Mouse (Mus musculus) c-Kit-positive CD71-positive TER-119-positive erythroid progenitor cells, embryonic 14.5 days (primary cell): ENCODE measurements at regions not wholly inside any gene's neighbourhood (a gene's known extent, or its start where the extent isn't known, plus 50 kb on each side); places are given as distances from the start of the nearest gene placed in this dataset.

Source experiments
- DNase-seq: peaks from one replicate; pipeline ENCODE4 v3.0.0-alpha.2; 2013; ENCODE audit warnings: low spot score

GRCm38 (mm10) chr4:56686141-56686540, 53.7 kb upstream of the Gm26657 start:
- DNase-seq: no peak

DNA sequence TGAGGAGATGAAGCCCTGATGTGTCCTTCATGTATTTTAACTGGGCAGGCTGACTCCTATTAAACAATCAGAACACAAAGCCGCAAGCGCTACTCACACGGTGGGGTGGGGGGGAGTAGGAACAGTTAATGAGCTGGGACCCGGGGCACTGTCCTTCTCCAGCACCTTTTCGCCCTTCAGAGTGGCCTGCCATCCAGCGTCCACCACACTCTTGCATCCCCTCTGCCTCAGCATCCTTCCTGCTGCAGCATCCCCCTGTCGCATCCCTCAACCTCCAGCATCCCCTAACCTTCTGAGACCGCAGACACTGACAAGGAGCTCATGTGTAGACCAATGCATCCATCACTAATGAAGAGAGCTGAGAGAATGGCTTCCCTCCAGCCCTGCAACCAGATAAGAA, 54.2 kb upstream of the Gm26657 start:
- DNase-seq: no peak

DNA sequence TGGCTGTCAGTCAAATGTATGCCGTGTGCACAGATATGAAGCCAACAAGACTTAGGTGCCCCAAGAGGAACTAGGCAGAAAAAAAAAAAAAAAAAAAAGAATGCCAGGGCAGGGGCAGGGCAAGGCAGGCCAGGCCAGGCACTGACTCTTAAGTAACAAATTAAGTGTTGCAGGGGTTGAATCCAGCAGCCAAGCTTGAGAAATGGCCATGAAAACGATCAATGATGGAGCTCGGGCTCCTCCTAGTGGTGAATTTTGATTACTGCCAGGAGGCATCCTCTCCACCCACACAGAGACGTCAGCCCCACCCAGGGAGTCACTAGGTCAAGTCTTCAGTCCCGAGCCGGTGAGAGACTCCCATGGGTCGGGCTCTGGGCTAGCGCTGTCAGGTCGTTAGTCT, 54.7 kb upstream of the Gm26657 start:
- peak; percentile 54 for DNase-seq

DNA sequence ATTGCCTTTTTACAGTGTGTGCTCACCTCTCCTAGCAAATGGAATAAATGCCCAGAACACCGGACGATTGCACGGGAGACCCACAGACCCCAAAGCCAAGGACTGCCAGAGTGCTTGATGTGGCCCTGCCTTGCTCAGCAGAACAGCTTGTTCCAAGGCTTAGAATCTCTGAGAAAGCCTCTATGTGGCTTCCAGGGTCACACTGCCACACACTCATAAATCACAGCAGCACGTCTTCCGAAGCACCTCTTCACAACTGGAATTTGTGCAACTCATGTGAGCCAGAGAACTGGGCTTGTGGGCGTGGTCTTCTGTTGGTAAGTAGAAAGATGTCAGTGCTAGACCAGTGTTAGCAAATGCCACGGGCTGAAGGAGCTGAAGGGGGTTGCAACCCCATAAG, 55.8 kb upstream of the Gm26657 start:
- no peak for DNase-seq

- no peak for DNase-seq
Observed at GRCm38 (mm10) chr4:56681121-56681520, 58.7 kb upstream of the Gm26657 start.

GRCm38 (mm10) chr4:56673868-56674267, 66.0 kb upstream of the Gm26657 start:
- no peak for DNase-seq

DNA sequence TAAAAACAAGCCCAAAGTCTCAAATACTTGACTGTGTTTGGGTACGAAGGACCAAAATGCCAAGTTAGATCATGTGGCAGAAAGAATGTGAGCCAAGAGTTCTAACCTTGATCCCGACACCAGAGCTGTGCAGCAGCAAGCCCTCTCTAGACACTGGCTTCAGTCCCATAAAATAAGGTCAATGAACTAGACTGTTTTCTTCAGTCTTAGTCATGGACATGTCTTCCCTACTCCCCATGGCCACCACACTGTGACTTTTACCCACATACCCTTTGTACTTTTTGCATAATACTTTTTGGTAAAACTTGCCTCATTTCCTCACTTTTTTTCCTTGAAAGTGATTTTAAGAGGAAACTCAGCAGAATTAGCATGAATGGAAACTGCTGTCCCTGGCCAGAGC, 74.9 kb upstream of the Gm26657 start:
- no peak for DNase-seq

GRCm38 (mm10) chr4:56661816-56662215, 78.1 kb upstream of the Gm26657 start:
- no peak for DNase-seq

DNA sequence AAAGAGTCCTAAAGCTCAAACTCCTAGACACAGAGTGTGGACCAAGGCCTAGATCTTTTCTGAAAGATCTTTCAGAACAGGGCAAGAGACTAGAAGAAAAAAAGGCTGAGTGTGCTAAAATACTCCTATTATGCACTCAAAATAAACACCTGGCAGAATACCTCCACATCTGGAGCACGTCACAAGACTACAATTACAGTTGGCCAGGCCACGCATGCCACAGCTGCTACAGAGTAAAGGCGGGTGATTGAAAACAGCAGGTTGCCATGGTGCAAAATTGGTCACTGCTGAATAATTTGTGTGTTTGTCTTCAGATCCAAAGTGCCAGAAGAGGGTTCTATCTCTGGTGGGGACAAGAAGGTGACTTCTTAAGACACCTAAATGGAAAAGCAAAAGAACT, 82.8 kb upstream of the Gm26657 start:
- DNase-seq: no peak

- DNase-seq: no peak
Observed at GRCm38 (mm10) chr4:56654327-56654726, 85.5 kb upstream of the Gm26657 start.

GRCm38 (mm10) chr4:56652819-56653218, 87.1 kb upstream of the Gm26657 start:
- DNase-seq: no peak

- DNase-seq: no peak
Observed at GRCm38 (mm10) chr4:56649731-56650130, 90.1 kb upstream of the Gm26657 start.

GRCm38 (mm10) chr4:56643999-56644962, 95.6 kb upstream of the Gm26657 start:
- no peak for DNase-seq

GRCm38 (mm10) chr4:56643491-56643890, 96.4 kb upstream of the Gm26657 start:
- no peak for DNase-seq

DNA sequence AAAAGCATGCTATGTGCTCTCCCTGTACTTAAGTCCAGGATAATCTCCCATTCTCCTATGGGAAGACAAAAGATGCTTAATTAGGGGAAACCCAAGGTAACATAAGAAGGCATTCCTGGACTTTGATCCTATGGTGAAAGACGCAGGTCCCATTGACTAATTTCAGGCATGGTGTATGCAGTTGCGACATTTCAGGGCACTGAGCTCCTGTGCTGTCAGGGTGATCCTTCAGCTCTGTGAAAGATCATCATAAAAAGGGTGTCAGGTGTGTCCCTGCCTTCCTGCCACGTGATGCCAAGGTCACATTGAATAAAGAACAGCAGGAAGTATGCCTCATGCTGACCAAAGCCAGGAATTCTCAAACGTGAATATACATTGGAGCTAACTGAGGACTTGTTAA, 100.2 kb upstream of the Gm26657 start:
- no peak for DNase-seq

GRCm38 (mm10) chr4:56638704-56639478, 101.0 kb upstream of the Gm26657 start:
- DNase-seq: no peak

DNA sequence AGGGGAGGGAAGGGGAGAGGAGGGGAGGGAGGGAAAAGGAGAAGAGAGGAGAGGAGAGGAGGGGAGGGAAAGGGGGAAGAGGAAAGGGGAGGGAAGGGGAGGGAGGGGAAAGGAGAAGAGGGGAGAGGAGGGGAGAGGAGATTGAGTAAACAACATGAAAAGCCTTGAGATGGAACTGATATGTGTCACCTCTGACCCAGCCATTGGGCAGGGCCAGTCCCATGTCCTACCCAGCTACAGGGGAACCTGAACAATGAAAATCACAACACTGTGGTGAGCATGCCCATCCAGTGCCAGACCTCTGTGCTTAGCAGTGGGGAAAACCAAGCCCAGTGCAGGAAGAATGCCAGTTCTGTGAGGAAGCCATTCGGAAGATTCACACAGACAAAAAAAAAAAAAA, 103.6 kb upstream of the Gm26657 start:
- no peak for DNase-seq

DNA sequence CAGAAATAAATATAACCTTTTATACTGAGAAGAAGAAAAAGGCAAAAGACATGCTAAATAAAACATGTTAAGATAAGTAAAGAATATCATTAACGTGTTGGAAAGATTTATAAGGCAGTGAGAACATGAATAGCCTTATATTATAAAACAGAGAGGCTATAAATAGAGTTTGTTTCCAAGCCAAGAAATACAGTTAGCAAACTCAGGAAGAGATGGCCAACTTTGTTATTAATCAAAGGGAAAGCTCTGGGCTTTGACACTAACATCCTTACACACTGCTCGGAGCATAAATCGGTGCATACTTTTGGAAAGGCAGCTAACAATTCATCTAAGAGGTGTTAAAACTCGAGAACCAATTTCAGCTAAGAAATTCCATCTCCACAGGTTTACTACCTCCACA, 106.3 kb upstream of the Gm26657 start:
- DNase-seq: no peak

GRCm38 (mm10) chr4:56630251-56630650, 109.6 kb upstream of the Gm26657 start:
- no peak for DNase-seq

- no peak for DNase-seq
Observed at GRCm38 (mm10) chr4:56627206-56627605, 112.7 kb upstream of the Gm26657 start.

GRCm38 (mm10) chr4:56621782-56622181, 118.1 kb upstream of the Gm26657 start:
- no peak for DNase-seq

GRCm38 (mm10) chr4:56621356-56621755, 118.5 kb upstream of the Gm26657 start:
- no peak for DNase-seq

DNA sequence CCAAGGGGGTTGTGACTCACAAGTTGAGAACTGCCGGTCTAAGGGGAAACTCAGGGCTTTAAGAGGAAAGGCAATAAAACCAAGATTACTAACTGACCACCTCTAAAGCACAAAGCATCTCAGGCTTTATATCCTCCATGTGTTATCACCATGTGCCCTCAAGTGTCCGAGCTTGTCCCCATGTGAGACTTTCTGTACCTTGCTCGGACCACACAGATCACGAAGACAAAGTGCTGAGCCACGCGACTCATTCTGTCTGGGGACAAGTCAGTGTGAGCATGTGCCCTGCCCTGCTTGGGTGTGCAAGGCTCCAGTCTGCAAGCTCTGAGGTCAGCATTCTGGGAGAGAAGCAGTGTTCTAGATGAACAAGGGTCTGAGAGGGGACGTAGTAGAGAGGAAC, 119.2 kb upstream of the Gm26657 start:
- no peak for DNase-seq
